Mouse (Mus musculus) common myeloid progenitor, adult 5-6 weeks (primary cell): ENCODE measurements at regions not wholly inside any gene's neighbourhood (a gene's known extent, or its start where the extent isn't known, plus 50 kb on each side); places are given as distances from the start of the nearest gene placed in this dataset.

Experiments used
- ATAC-seq: replicated peaks from 2 replicates; pipeline ENCODE4 v1.8.0; 2016; ENCODE audit warnings: low read depth, mild to moderate bottlenecking, moderate TSS enrichment, inconsistent platforms; ENCODE audit not compliant: poor library complexity, severe bottlenecking

- ATAC-seq = no peak
Observed at GRCm38 (mm10) chr14:100792094-100792493, 408.0 kb downstream of the Prr30 start.

DNA sequence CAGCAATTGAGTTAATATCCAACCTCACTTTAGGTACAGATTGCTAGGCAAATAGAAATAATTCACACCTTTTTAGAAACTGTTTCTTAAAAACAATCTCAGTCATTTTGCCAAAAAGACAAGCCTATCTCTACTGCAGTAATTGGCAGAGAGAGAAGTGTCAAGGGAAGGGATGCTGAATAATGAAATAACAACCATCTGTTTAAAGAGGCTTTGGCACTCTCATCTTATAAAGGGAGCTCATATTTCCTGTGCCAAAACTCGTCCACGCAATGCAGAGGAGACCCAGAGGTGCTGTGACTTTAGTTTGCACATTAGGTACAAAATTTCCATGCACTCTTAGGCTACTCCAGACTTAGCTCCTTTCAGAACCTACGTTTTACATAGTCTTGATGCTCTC is 418.2 kb downstream of the Prr30 start:
- ATAC-seq = no peak

- 0 out of 2 replicates have a peak, but pooled peaks have one; percentile 25 for ATAC-seq
Observed at GRCm38 (mm10) chr14:100753951-100754350, 446.2 kb downstream of the Prr30 start.

GRCm38 (mm10) chr14:100752746-100753145 is 447.4 kb downstream of the Prr30 start:
- no peak for ATAC-seq

DNA sequence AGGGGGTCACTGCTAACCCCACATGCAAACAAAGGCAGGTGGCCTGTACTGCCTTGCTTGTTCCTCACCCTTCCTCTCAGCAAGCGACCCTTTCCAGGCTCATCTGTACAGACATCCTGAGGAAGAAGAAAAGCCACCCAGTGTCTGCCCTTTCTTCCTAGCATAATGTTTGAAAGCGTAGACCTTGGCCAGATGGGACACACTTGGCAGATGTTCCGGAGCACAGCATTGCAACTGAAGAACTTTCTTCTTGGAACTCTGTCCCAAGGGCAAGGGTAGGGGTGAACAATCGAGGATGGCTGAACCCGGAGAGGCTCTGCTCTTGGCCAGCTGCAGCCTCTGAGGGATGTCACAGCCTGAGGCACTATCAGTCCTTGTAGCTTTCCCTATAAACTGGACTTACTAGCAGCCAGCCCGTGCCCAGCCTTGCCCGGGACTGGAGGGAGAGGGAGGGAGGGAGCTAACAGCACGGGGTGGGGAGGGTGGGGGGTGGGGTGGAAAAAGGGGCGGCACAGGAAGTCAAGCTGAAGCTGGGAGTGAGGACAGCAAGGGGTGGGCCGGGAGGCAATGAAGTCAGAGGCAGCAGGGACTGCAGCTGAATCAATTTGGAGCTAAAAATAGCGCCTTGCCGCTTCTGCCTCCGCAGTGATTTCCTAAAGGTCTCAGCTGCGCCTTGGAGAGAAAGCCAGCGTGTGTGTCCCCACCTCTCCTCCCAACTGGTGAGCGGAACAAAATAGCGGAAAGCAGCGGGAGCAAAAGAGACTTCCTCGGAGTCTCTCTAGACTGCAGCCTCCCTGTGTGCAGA is 450.2 kb downstream of the Prr30 start:
- peak; percentile 72 for ATAC-seq

DNA sequence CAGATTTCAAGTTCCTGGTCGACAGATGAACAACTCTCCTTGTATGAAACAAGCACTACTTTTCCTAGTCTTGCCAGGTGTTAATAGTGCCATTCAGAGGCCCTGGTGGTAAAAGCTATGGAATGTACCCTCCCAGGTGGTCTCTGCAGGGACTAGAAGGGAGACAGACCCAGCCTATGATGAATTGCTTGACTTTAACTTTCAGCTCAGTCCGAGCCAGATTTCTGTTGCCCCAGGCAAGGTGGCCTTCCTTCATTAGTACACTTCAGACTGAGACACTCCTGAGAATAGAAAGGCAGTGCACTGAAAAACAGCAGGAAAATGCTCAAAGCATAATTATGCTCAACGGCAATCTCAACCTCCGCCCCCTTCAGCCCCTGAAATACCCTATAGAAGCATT is 450.8 kb upstream of the Klf12 start:
- no peak for ATAC-seq

GRCm38 (mm10) chr14:100728433-100728832 is 444.0 kb upstream of the Klf12 start:
- no peak for ATAC-seq

DNA sequence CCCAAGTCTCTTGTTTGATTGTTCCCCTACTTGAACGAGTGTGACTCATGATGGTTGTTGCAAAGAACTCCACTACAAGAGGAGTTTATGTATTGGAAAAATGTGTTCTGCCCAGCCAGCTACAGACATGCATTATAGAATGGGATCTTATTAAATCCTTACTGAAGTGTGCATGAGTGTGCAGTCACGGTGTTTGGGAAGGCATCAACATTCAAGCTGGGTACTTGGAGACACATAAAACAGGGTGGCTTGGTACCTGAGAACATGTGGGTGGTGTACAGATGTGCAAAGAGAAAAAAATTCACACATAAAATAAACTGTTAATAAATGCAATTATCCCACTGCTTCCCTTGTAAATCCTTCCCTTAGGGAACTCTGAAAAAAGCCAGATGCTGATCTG is 443.2 kb upstream of the Klf12 start:
- no peak for ATAC-seq

DNA sequence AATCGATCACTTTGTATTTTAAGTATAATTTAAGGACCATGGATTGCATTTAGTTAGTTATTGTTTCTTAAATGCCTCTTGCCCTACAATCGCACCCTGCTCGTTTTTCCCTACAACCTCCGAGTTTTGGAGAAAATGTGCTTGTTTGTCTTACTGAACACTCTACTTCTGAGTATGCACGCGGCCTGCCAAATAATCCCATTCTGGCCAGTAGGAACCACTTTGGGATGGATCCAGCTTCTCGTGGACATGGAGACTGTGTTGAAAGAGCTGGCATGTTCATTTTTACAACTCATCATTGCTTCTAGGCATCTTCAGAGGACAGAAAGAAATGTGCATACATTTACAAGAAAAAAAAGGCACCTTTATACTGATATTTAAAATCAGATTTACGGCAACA is 440.5 kb upstream of the Klf12 start:
- no peak for ATAC-seq

GRCm38 (mm10) chr14:100720667-100721066 is 436.2 kb upstream of the Klf12 start:
- no peak for ATAC-seq

GRCm38 (mm10) chr14:100714952-100715351 is 430.5 kb upstream of the Klf12 start:
- ATAC-seq = no peak

DNA sequence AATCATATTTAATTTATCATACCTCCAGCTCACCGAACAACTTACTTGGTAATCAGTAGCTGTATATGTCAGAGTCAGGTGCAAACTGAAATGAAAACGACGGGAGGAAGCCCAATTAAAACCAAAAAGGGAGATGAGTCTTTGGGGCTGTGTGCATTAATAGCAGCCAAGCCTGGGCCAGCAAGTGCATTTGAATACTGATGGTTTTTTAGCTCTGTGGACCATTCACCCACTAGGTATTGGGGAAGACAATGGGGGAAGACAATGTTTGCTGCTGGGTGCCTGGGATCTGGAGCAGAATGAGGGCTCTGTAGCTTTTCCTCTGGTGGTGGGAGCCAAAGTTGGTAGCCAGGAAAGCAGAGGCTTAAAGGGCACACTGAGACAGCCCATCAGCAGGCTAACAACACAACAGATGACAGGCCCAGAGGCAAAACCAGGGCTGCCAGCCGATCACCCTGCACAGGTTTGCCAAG is 429.6 kb upstream of the Klf12 start:
- ATAC-seq = no peak

- ATAC-seq = no peak
Observed at GRCm38 (mm10) chr14:100713592-100713991, 429.1 kb upstream of the Klf12 start.

DNA sequence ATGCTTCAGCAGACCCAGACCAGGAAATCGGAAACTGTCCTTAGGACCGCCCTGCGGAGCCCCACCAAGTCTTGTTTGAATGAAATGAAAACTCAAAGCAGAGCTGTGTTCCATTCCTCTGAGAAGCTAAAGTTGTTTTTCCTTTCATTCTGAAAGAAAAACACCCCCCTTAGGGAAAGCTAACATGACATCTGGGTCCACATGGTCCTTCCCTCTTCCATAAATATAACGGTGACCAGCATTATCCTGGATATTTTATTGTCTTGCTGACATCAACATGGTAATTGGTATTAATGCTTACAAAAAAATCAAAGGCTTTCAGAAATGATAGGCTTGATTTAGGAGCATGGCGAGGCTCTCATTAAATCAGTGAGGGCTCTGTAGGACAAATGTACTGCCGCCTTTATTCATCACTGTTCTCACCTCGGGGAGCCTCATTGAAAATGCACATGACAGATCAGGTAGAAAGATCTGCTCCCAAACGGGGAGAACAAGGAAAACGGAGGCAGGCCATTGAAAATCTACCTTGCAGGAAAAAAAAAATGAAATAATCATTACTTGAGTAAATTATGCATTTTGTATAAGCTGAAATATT is 381.0 kb upstream of the Klf12 start:
- ATAC-seq = no peak

- no peak for ATAC-seq
Observed at GRCm38 (mm10) chr14:100664180-100664579, 379.7 kb upstream of the Klf12 start.

DNA sequence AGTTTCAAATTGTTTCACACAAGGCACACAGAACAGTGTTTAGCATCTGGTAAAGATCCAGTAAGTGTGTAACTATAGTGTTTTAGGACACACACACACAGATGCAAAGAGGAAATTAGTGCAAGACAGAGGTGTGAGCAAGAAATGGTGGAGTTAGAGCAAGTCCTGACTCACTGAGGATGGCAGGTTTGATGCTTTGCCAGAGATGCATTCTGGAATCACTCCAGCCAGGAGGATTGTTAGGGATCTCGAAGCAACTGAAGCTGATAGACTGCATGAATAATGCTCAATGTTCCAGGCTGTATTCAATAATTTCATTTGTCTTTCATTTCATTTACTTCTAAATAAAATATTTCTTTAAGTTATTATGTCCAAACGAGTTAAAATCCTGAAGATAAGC is 357.6 kb upstream of the Klf12 start:
- ATAC-seq = no peak

DNA sequence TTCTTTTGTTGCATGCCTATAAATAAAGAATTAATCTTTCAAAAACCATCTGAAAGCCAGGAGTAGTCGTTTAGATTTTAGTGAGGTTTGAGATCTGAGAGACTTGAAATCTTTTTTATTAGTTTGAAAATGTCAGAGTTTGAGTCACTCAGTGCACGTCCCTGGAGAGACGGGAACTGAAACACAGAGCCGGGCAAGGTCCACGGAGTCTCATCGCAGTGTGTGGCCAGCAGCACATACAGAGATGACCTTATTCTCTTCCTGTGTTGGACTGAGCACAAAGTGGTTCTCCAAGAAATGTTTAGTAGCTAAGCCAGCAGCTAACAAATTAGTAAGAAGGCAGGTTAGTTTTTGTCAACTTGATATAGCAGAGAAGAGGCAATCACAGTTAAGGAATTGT is 350.0 kb upstream of the Klf12 start:
- ATAC-seq = no peak

- ATAC-seq = no peak
Observed at GRCm38 (mm10) chr14:100631676-100632075, 347.2 kb upstream of the Klf12 start.

GRCm38 (mm10) chr14:100630197-100630596 is 345.7 kb upstream of the Klf12 start:
- ATAC-seq = no peak

GRCm38 (mm10) chr14:100627523-100627922 is 343.0 kb upstream of the Klf12 start:
- no peak for ATAC-seq

- no peak for ATAC-seq
Observed at GRCm38 (mm10) chr14:100619656-100620030, 335.2 kb upstream of the Klf12 start.
